Mouse (Mus musculus) testis, adult 2 months (tissue): ENCODE measurements around the gene Dtx4.

Experiments used
- CTCF ChIP-seq: fragments of 200-500 bp; IDR thresholded peaks from 2 replicates; pipeline ENCODE4 v1.5.1; 2012; ENCODE audit warnings: low read depth, mild to moderate bottlenecking, inconsistent platforms, low read length, moderate library complexity; ENCODE audit not compliant: control insufficient read depth, insufficient read depth, insufficient replicate concordance
- POLR2A ChIP-seq: fragments of 200-500 bp; IDR thresholded peaks from 2 replicates; pipeline ENCODE4 v1.6.1; 2012; ENCODE audit warnings: low read depth, mild to moderate bottlenecking, inconsistent platforms, low read length, moderate library complexity; ENCODE audit not compliant: control insufficient read depth

- TF ChIP-seq POLR2A (no peak), CTCF (no peak)
Observed at GRCm38 (mm10) chr19:12485631-12486030, 15.6 kb downstream of the Dtx4 start.
